Mouse (Mus musculus): ENCODE measurements around the gene Spats2. TPM values are rescaled to one million over a fixed set of nuclear protein-coding genes. Genes with fewer than 3 reads are reported as not detected.

Gene Spats2
- polyA plus RNA-seq, 1 experiment from 2014 or later: 38.9 TPM

DNA sequence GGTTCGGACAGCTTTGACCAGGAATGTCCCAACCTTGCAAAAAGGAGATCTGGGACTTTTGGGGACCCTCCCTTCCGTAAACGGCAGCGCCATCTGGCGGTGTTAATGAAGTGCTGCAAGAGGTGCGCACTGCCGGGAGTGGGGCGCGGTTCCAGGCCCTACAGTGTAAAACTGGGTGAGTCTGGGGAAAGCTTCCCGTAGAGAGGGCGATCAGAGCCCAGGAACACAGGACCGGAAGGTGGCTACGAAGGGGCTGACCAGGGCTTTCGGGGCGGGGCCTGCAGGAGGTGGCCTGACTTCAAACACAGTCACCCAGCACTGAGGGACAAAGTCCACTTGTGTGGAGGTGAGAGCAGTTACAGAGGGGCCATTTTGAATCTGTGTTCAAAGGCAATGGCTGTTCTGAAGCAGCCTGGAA, 26.6 kb upstream of the Spats2 start:
- 1% methylated on average over 15 of the region's 15 CpGs for WGBS
- Histone ChIP-seq H3K4me3 (peak overlapping the region; percentile 14), H3K4me2 (peak overlapping the region; percentile 62), H3K9ac (peak overlapping the region; percentile 27; the same call in 1 of the 2 replicates), H3K9me3 (no peaks in the 10 kb centered on the region), H3K4me1 (peaks cover 39% of the 10 kb centered on the region), H3K27me3 (peaks cover 67% of the 10 kb centered on the region), H3K27ac (no peak overlapping the region), H3K36me3 (no peaks in the 10 kb centered on the region)
- peak; percentile 56 for ATAC-seq (ENCODE audit: borderline replicate concordance, extremely low read depth, low FRiP score, low TSS enrichment)

DNA sequence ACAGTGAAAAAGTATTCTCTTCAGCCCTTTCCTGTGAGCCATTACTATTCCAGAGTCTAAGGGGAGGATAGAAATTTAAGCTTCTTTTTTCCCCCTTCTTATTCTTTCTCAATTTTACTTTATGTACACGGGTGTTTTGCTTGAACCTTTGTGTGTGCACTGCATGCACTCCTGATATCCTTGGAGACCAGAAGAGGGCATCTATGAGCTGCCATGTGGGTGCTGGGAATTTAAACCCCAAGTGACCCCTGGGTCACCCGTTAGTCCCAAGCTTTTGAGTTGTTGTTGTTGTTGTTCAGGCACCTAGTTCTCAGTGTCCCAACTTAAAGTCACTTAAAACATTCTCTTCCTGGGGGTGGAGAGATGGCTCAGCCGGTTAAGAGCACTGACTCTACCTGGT, 25.7 kb upstream of the Spats2 start:
- Histone ChIP-seq H3K4me3 (no peak overlapping the region), H3K27ac (no peak overlapping the region), H3K4me2 (no peak overlapping the region), H3K36me3 (no peaks in the 10 kb centered on the region), H3K9me3 (no peaks in the 10 kb centered on the region), H3K9ac (no peak overlapping the region), H3K27me3 (peaks cover 60% of the 10 kb centered on the region), H3K4me1 (peaks cover 33% of the 10 kb centered on the region)
- 47% methylated on average over 3 of the region's 3 CpGs for WGBS
- no peak for ATAC-seq (ENCODE audit: borderline replicate concordance, extremely low read depth, low FRiP score, low TSS enrichment)

DNA sequence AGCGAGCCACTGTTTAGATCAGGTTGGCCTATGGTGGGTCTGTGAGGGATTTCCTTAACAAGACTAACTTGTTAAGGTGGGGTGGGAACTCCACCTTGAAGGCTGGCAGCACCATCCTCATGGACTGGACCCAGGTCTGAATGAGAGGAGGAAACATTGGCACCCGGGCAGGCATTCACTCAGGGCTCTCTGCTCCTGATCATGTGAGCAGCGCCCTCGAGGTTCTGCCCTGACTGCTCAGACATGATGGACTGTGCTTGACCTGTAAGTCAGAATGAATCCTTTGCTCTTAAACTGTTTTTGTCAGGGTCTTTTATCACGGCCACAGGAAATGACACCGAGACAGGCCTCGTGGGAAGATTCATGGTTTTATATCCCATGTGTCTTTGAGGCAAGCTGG, 20.5 kb upstream of the Spats2 start:
- Histone ChIP-seq H3K4me2 (no peak overlapping the region), H3K9me3 (no peaks in the 10 kb centered on the region), H3K27me3 (peaks cover 7% of the 10 kb centered on the region), H3K9ac (no peak overlapping the region), H3K4me3 (no peak overlapping the region), H3K36me3 (no peaks in the 10 kb centered on the region), H3K4me1 (no peaks in the 10 kb centered on the region), H3K27ac (no peak overlapping the region)
- WGBS: 43% methylated on average over 7 of the region's 7 CpGs
- ATAC-seq (ENCODE audit: borderline replicate concordance, extremely low read depth, low FRiP score, low TSS enrichment): no peak

DNA sequence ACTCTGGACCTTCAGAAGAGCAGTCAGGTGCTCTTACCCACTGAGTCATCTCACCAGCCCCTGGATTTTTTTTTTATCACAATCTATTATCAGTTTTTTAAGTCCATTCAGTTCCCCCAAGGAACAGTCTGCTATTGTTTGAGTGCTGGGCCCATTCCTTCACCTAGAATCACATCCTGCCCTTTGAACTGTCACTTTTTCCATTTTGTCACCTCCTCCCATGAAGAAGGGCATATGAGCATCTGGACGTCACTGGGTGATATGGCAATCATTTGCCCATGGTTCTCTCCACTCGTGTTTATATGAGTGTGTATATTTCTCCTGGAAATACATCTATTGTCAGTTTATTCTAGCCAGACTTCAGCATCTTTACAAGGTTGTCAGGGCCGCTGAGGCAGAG, 17.9 kb upstream of the Spats2 start:
- Histone ChIP-seq H3K36me3 (no peaks in the 10 kb centered on the region), H3K27ac (no peak overlapping the region), H3K4me2 (no peak overlapping the region), H3K4me1 (no peaks in the 10 kb centered on the region), H3K27me3 (no peaks in the 10 kb centered on the region), H3K9me3 (no peaks in the 10 kb centered on the region), H3K9ac (no peak overlapping the region; the same call in 1 of the 2 replicates), H3K4me3 (no peak overlapping the region)
- WGBS: 58% methylated on average over 3 of the region's 3 CpGs
- no peak for ATAC-seq (ENCODE audit: borderline replicate concordance, extremely low read depth, low FRiP score, low TSS enrichment)

DNA sequence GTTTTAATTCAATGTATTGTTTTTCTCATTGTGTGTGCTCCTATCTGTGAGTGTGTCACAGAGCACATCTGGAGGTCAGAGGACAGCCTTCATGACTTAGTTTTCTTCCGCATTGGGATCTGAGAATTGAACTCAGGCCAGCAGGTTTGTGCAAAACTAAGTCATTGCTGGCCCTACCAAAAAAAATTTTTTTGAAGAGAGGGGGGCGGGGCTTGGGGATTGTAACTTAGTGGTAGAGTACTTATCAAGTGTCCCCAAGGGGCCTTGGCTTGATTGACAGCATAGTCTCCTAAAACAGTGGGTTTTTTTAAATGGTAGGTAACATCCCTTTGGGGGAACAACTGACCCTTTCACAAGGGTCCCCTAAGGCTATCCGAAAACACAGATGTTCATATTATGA, 14.6 kb upstream of the Spats2 start:
- WGBS: 84% methylated on average over 3 of the region's 3 CpGs
- no peaks in the 10 kb centered on the region for H3K36me3 ChIP-seq
- no peak overlapping the region for H3K27ac ChIP-seq
- H3K27me3 ChIP-seq: no peaks in the 10 kb centered on the region
- no peaks in the 10 kb centered on the region for H3K9me3 ChIP-seq
- H3K4me3 ChIP-seq: no peak overlapping the region
- ATAC-seq (ENCODE audit: borderline replicate concordance, extremely low read depth, low FRiP score, low TSS enrichment): no peak
- H3K4me1 ChIP-seq: no peaks in the 10 kb centered on the region
- no peak overlapping the region for H3K9ac ChIP-seq
- H3K4me2 ChIP-seq: no peak overlapping the region

DNA sequence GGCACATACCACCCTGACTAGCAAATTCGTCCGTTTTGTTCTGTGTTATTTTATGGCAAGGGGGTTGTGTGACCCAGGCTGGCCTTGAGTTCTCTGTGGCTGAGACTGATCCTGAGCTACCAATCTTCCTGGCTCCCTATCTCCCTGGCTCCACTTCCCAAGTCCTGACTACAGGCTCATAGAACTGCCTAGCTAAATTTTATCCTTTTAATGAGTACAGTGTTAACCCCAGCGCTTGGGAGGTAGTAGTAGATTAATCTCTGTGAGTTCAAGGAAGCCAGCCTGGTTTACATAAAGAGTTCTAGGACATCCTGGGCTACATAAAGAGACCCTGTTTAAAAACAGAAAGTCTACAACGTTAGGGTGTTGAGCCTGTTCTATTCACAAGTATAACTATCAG, 13.9 kb upstream of the Spats2 start:
- H3K4me2 ChIP-seq: no peak overlapping the region
- no peaks in the 10 kb centered on the region for H3K27me3 ChIP-seq
- no peak overlapping the region for H3K9ac ChIP-seq
- no peaks in the 10 kb centered on the region for H3K9me3 ChIP-seq
- WGBS: 44% methylated on average over 4 of the region's 4 CpGs
- H3K27ac ChIP-seq: no peak overlapping the region
- no peaks in the 10 kb centered on the region for H3K4me1 ChIP-seq
- H3K4me3 ChIP-seq: no peak overlapping the region
- ATAC-seq (ENCODE audit: borderline replicate concordance, extremely low read depth, low FRiP score, low TSS enrichment): no peak
- H3K36me3 ChIP-seq: no peaks in the 10 kb centered on the region

DNA sequence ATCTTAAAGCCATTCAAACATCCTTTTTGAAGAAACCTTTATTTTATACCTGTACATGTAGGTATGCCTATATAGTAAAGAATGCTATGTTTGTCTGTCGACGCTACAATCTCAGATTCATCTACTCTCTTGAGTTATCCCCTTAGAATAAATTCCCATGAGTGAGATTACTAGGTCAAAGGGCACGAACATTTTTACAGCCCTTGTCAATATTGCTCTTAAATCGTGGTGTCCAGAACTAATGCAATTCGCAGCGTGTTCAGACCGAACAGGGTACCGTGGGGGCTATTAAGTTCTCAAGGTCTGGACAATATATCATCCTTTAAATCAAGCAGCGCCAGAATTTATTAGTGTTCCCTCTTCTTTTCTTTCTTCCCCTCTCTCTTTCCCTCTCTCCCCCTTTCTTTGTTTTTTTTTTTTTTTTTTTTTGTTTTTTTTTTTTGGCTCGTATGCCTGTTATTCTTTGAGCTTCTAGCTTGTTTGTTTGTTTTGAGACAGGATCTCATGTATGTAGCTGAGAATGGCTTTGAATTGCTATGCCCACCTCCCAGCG, 12.8 kb upstream of the Spats2 start:
- H3K4me2 ChIP-seq: peak overlapping the region; percentile 14

DNA sequence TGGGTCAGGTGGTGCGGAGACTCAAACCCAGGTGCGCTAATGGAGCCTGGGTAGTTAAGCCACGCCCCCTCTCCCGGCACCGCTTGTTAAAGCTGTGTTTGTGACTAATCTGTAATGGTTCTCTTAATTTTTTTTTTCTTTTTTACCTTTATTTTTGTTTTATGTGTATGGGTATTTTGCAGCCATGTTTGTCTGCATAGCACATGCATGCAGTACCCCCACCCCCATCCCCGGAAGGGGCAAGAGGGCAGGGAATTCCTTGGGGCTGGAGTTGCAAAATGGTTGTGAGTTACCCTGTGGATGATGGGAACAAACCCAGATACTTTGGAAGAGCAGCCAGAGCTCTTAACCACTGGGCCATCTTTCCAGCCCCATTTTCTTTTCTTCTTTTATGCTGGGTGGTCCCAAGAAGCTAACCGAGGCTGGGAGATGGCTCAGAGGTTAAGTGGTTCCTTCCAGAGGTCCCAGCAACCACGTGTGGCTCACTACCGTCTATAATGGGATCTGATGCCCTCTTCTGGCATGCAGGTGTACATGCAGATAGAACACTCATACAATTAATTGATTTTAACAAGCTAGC, 12.2 kb upstream of the Spats2 start:
- no peak overlapping the region for H3K9ac ChIP-seq
- H3K36me3 ChIP-seq: no peaks in the 10 kb centered on the region
- peak overlapping the region; percentile 14 for H3K4me2 ChIP-seq
- H3K27me3 ChIP-seq: no peaks in the 10 kb centered on the region
- 8% methylated on average over 9 of the region's 9 CpGs for WGBS
- no peak overlapping the region for H3K4me3 ChIP-seq
- no peaks in the 10 kb centered on the region for H3K9me3 ChIP-seq
- no peak for ATAC-seq (ENCODE audit: borderline replicate concordance, extremely low read depth, low FRiP score, low TSS enrichment)
- no peaks in the 10 kb centered on the region for H3K4me1 ChIP-seq
- H3K27ac ChIP-seq: no peak overlapping the region

More for the DNA sequence above, 12.8 kb upstream of the Spats2 start:
- Histone ChIP-seq H3K4me3 (no peak overlapping the region), H3K36me3 (no peaks in the 10 kb centered on the region), H3K27me3 (no peaks in the 10 kb centered on the region), H3K9ac (no peak overlapping the region), H3K9me3 (no peaks in the 10 kb centered on the region), H3K27ac (no peak overlapping the region), H3K4me1 (no peaks in the 10 kb centered on the region)
- no peak for ATAC-seq (ENCODE audit: borderline replicate concordance, extremely low read depth, low FRiP score, low TSS enrichment)
- WGBS: 58% methylated on average over 11 of the region's 11 CpGs

DNA sequence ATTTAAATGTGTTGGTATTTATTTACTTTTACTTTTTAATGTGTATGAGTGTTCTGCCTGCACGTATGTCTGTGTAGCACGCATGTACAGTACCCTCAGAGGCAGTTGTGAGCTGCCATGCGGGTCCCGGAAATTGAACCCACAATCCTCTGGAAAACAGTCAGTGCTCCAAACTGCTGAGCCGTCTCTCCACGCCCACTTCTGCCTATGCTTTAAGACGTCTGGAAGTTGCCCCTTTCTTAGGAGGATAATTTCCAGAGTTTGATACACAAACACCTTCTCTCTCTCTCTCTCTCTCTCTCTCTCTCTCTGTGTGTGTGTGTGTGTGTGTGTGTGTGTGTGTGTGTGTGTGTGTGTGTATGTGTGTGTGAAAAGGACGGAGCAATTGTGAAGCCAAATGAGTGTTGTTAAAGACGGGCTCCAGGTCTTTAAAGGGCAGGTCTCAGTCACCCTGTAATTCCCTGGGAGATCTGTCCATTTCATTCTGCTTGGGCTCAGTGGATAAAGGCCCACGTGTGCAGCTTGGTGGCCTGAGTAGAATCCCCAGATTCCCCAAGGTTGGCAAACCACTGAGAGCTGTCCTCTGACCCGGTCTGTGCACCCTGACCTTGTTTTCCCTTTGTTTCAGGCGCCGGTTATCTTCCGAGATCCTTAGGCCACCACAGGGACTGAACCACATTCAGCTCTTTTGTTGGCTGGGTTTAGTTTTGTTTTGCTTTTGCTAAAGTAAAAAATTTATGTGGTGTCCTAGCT, 11.2 kb upstream of the Spats2 start:
- Histone ChIP-seq H3K4me1 (no peaks in the 10 kb centered on the region), H3K4me2 (no peak overlapping the region), H3K36me3 (no peaks in the 10 kb centered on the region), H3K27ac (no peak overlapping the region), H3K9me3 (no peaks in the 10 kb centered on the region), H3K9ac (no peak overlapping the region), H3K4me3 (no peak overlapping the region), H3K27me3 (no peaks in the 10 kb centered on the region)
- ATAC-seq (ENCODE audit: borderline replicate concordance, extremely low read depth, low FRiP score, low TSS enrichment): no peak
- WGBS: 47% methylated on average over 14 of the region's 14 CpGs

DNA sequence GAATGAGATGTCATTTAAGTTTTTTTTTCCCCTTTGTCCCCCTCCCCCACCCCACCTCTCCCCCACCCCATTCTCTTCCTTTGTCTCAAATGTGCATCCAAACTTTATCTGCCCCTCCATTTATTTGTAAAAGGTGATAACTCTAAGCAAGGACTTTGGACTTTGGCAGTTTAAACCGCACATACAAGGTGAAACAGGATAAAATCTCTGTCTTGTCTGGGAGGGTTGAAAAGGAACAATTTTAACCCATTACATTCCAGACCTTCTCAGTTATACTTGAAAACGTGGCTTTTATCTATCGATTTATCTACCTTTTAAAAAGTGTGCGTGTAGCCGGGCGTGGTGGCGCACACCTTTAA, 10.7 kb upstream of the Spats2 start:
- Histone ChIP-seq H3K36me3 (no peaks in the 10 kb centered on the region), H3K27me3 (no peaks in the 10 kb centered on the region), H3K4me3 (no peak overlapping the region), H3K4me1 (no peaks in the 10 kb centered on the region), H3K9me3 (no peaks in the 10 kb centered on the region), H3K27ac (no peak overlapping the region), H3K9ac (no peak overlapping the region), H3K4me2 (no peak overlapping the region)
- ATAC-seq (ENCODE audit: borderline replicate concordance, extremely low read depth, low FRiP score, low TSS enrichment): no peak
- WGBS: 78% methylated on average over 7 of the region's 7 CpGs

DNA sequence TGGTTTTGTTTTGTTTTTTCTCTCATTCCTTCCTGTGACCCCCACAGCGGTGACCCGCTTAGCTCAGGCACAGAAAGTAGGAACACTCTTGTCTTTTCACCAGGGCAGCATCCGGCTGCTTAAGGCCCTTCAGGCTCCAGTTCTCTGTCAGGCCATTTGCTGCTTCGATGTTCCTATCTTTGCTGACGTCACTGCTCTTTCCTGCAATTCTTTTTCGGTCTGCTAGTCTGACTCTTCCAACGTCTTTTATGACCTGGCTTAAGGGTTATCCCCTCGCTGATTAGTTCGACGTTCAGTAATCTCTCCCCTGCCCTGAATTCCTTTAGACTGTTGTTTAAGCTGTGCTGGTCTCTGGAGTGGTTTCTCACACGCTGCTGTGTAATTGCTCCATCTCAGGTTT, 9.2 kb upstream of the Spats2 start:
- no peak for ATAC-seq (ENCODE audit: borderline replicate concordance, extremely low read depth, low FRiP score, low TSS enrichment)
- H3K27ac ChIP-seq: no peak overlapping the region
- H3K4me1 ChIP-seq: no peaks in the 10 kb centered on the region
- WGBS: 49% methylated on average over 11 of the region's 11 CpGs
- H3K9ac ChIP-seq: no peak overlapping the region
- H3K9me3 ChIP-seq: no peaks in the 10 kb centered on the region
- no peak overlapping the region for H3K4me3 ChIP-seq
- no peaks in the 10 kb centered on the region for H3K36me3 ChIP-seq
- no peaks in the 10 kb centered on the region for H3K27me3 ChIP-seq
- H3K4me2 ChIP-seq: no peak overlapping the region

DNA sequence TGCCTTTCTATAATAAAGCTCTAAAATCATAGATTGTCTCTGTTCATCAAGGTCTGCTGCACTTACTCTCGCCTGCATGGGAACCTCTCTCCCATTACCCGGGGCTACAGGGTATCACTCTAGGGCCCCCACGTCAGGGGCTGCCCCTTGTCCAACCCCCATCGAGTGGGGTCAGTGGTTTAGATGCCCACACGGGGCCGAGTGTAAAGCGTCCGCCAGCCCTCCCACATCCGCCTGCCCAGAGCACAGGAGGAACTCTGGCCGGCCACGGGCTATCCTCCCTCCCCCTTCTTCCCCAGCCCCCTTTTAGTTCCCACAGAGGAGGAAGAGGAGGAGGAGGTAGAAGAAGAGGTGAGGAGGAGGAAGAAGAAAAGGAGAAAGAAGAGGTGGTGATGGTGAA, 4.9 kb upstream of the Spats2 start:
- Histone ChIP-seq H3K36me3 (no peaks in the 10 kb centered on the region), H3K9ac (no peak overlapping the region), H3K4me3 (no peak overlapping the region), H3K4me1 (peaks cover 6% of the 10 kb centered on the region), H3K27ac (no peak overlapping the region), H3K9me3 (no peaks in the 10 kb centered on the region), H3K4me2 (no peak overlapping the region), H3K27me3 (no peaks in the 10 kb centered on the region)
- WGBS: 6% methylated on average over 11 of the region's 11 CpGs
- ATAC-seq (ENCODE audit: borderline replicate concordance, extremely low read depth, low FRiP score, low TSS enrichment): no peak

All from lung, embryonic 15.5 days (tissue).